Mouse (Mus musculus): ENCODE data around the gene 4930415O20Rik. TPM values are rescaled to one million over a fixed set of nuclear protein-coding genes. Genes with fewer than 3 reads are reported as not detected.

Gene 4930415O20Rik
- polyA plus RNA-seq, 1 experiment from 2014 or later: not detected

- Histone ChIP-seq H3K4me2 (peak overlapping the region; percentile 81), H3K27ac (ENCODE audit: poor library complexity, severe bottlenecking) (no peak overlapping the region), H3K36me3 (no peaks in the 10 kb centered on the region), H3K27me3 (replicated peaks) (peaks cover 76% of the 10 kb centered on the region), H3K4me1 (replicated peaks) (peaks cover 57% of the 10 kb centered on the region), H3K9me3 (replicated peaks) (no peaks in the 10 kb centered on the region), H3K9ac (peak overlapping the region; percentile 55), H3K4me3 (peak overlapping the region; percentile 76)
- peak; percentile 46; the same call in 1 of the 2 replicates for ATAC-seq (ENCODE audit: insufficient number of reproducible peaks, low FRiP score)
- WGBS: under 1% methylated on average over 25 of the region's 25 CpGs
Measured at GRCm38 (mm10) chr15:98632107-98632744, 61.4 kb downstream of the 4930415O20Rik start.

GRCm38 (mm10) chr15:98632921-98633320 is 62.1 kb downstream of the 4930415O20Rik start:
- Histone ChIP-seq H3K27ac (ENCODE audit: poor library complexity, severe bottlenecking) (no peak overlapping the region), H3K9ac (no peak overlapping the region), H3K4me2 (peak overlapping the region; percentile 81), H3K4me1 (replicated peaks) (peaks cover 57% of the 10 kb centered on the region), H3K4me3 (peak overlapping the region; percentile 76), H3K9me3 (replicated peaks) (no peaks in the 10 kb centered on the region), H3K27me3 (replicated peaks) (peaks cover 80% of the 10 kb centered on the region), H3K36me3 (no peaks in the 10 kb centered on the region)
- WGBS: 5% methylated on average over 4 of the region's 4 CpGs
- ATAC-seq (ENCODE audit: insufficient number of reproducible peaks, low FRiP score): no peak

- H3K4me2 ChIP-seq: peak overlapping the region; percentile 81
- no peaks in the 10 kb centered on the region for H3K36me3 ChIP-seq
- H3K9ac ChIP-seq: peak overlapping the region; percentile 80
- H3K9me3 ChIP-seq (replicated peaks): no peaks in the 10 kb centered on the region
- peak overlapping the region; percentile 76 for H3K4me3 ChIP-seq
- peaks cover 76% of the 10 kb centered on the region for H3K27me3 ChIP-seq (replicated peaks)
- 2% methylated on average over 25 of the region's 25 CpGs for WGBS
- no peak overlapping the region for H3K27ac ChIP-seq (ENCODE audit: poor library complexity, severe bottlenecking)
- no peak for ATAC-seq (ENCODE audit: insufficient number of reproducible peaks, low FRiP score)
- H3K4me1 ChIP-seq (replicated peaks): peaks cover 51% of the 10 kb centered on the region
Measured at GRCm38 (mm10) chr15:98633822-98634470, 63.1 kb downstream of the 4930415O20Rik start.

- Histone ChIP-seq H3K36me3 (no peaks in the 10 kb centered on the region), H3K4me1 (replicated peaks) (peaks cover 45% of the 10 kb centered on the region), H3K4me2 (peak overlapping the region; percentile 81), H3K9ac (peak overlapping the region; percentile 80), H3K27ac (ENCODE audit: poor library complexity, severe bottlenecking) (no peak overlapping the region; the same call in 1 of the 2 replicates), H3K27me3 (replicated peaks) (peaks cover 78% of the 10 kb centered on the region), H3K4me3 (peak overlapping the region; percentile 76), H3K9me3 (replicated peaks) (no peaks in the 10 kb centered on the region)
- peak; percentile 54 for ATAC-seq (ENCODE audit: insufficient number of reproducible peaks, low FRiP score)
- 1% methylated on average over 52 of the region's 65 CpGs for WGBS
Measured at GRCm38 (mm10) chr15:98634541-98635081, 63.8 kb downstream of the 4930415O20Rik start.

GRCm38 (mm10) chr15:98635291-98635841 is 64.6 kb downstream of the 4930415O20Rik start:
- H3K27ac ChIP-seq (ENCODE audit: poor library complexity, severe bottlenecking): no peak overlapping the region
- H3K27me3 ChIP-seq (replicated peaks): peaks cover 74% of the 10 kb centered on the region
- 2% methylated on average over 21 of the region's 21 CpGs for WGBS

GRCm38 (mm10) chr15:98636517-98636916 is 65.7 kb downstream of the 4930415O20Rik start:
- Histone ChIP-seq H3K27me3 (replicated peaks) (peaks cover 62% of the 10 kb centered on the region), H3K4me3 (no peak overlapping the region), H3K27ac (ENCODE audit: poor library complexity, severe bottlenecking) (no peak overlapping the region), H3K9me3 (replicated peaks) (no peaks in the 10 kb centered on the region), H3K36me3 (peaks cover 9% of the 10 kb centered on the region; the same call in 1 of the 2 replicates), H3K4me2 (peak overlapping the region; percentile 81; the same call in 1 of the 2 replicates), H3K9ac (no peak overlapping the region), H3K4me1 (replicated peaks) (peaks cover 41% of the 10 kb centered on the region)
- ATAC-seq (ENCODE audit: insufficient number of reproducible peaks, low FRiP score): no peak
- 51% methylated on average over 5 of the region's 5 CpGs for WGBS

More at GRCm38 (mm10) chr15:98635291-98635841, 64.6 kb downstream of the 4930415O20Rik start:
- H3K9me3 ChIP-seq (replicated peaks): no peaks in the 10 kb centered on the region
- H3K9ac ChIP-seq: peak overlapping the region; percentile 80
- ATAC-seq (ENCODE audit: insufficient number of reproducible peaks, low FRiP score): no peak
- peak overlapping the region; percentile 76 for H3K4me3 ChIP-seq
- peaks cover 44% of the 10 kb centered on the region for H3K4me1 ChIP-seq (replicated peaks)
- 0 out of 2 replicates have a peak, but pooled peaks cover 2% of the 10 kb centered on the region for H3K36me3 ChIP-seq
- H3K4me2 ChIP-seq: peak overlapping the region; percentile 81

GRCm38 (mm10) chr15:98637155-98637554 is 66.4 kb downstream of the 4930415O20Rik start:
- Histone ChIP-seq H3K9me3 (replicated peaks) (no peaks in the 10 kb centered on the region), H3K9ac (no peak overlapping the region), H3K4me3 (no peak overlapping the region), H3K27me3 (replicated peaks) (peaks cover 57% of the 10 kb centered on the region), H3K27ac (ENCODE audit: poor library complexity, severe bottlenecking) (no peak overlapping the region), H3K4me1 (replicated peaks) (peaks cover 35% of the 10 kb centered on the region), H3K36me3 (peaks cover 15% of the 10 kb centered on the region), H3K4me2 (no peak overlapping the region)
- ATAC-seq (ENCODE audit: insufficient number of reproducible peaks, low FRiP score): no peak
- WGBS: 60% methylated on average over 3 of the region's 3 CpGs

Other genes starting within 250 kb of the 4930415O20Rik start
- not detected in 2 replicates for gene Olfr284, start 230.0 kb upstream of the 4930415O20Rik start, polyA plus RNA-seq (2016; fragmentation: Nextera tagmentation; extraction: Ambion mirVana)
- gene Olfr283, start 190.1 kb upstream of the 4930415O20Rik start, polyA plus RNA-seq (2016; fragmentation: Nextera tagmentation; extraction: Ambion mirVana): not detected in 2 replicates
- not detected in 2 replicates for gene Olfr282, start 139.8 kb upstream of the 4930415O20Rik start, polyA plus RNA-seq (2016; fragmentation: Nextera tagmentation; extraction: Ambion mirVana)
- not detected in 2 replicates for gene Olfr281, start 118.4 kb upstream of the 4930415O20Rik start, polyA plus RNA-seq (2016; fragmentation: Nextera tagmentation; extraction: Ambion mirVana)
- not detected in 2 replicates for gene OR5BS1P, start 101.1 kb upstream of the 4930415O20Rik start, polyA plus RNA-seq (2016; fragmentation: Nextera tagmentation; extraction: Ambion mirVana)
- gene Lalba, start 88.3 kb upstream of the 4930415O20Rik start, polyA plus RNA-seq (2016; fragmentation: Nextera tagmentation; extraction: Ambion mirVana): not detected in 2 replicates
- gene Olfr279, start 78.6 kb upstream of the 4930415O20Rik start, polyA plus RNA-seq (2016; fragmentation: Nextera tagmentation; extraction: Ambion mirVana): not detected in 2 replicates
- gene Kansl2, start 36.7 kb upstream of the 4930415O20Rik start, polyA plus RNA-seq (2016; fragmentation: Nextera tagmentation; extraction: Ambion mirVana): 95.9 and 99.7 TPM in 2 replicates
- 37.9 and 39.5 TPM in 2 replicates for gene Ccnt1, start 81 bp upstream of the 4930415O20Rik start, polyA plus RNA-seq (2016; fragmentation: Nextera tagmentation; extraction: Ambion mirVana)
- 46.7 and 46.8 TPM in 2 replicates for gene Adcy6, start 39.1 kb downstream of the 4930415O20Rik start, polyA plus RNA-seq (2016; fragmentation: Nextera tagmentation; extraction: Ambion mirVana)
- 9.5 and 10.3 TPM in 2 replicates for gene Cacnb3, start 59.8 kb downstream of the 4930415O20Rik start, polyA plus RNA-seq (2016; fragmentation: Nextera tagmentation; extraction: Ambion mirVana)
- 15.0 and 16.4 TPM in 2 replicates for gene Ddx23, start 91.9 kb downstream of the 4930415O20Rik start, polyA plus RNA-seq (2016; fragmentation: Nextera tagmentation; extraction: Ambion mirVana)
- gene Rnd1, start 106.5 kb downstream of the 4930415O20Rik start, polyA plus RNA-seq (2016; fragmentation: Nextera tagmentation; extraction: Ambion mirVana): 0.91 and 1.1 TPM in 2 replicates
- gene Ccdc65, start 137.2 kb downstream of the 4930415O20Rik start, polyA plus RNA-seq (2016; fragmentation: Nextera tagmentation; extraction: Ambion mirVana): 0.33 and 0.62 TPM in 2 replicates
- 13.2 and 17.8 TPM in 2 replicates for gene Fkbp11, start 157.2 kb downstream of the 4930415O20Rik start, polyA plus RNA-seq (2016; fragmentation: Nextera tagmentation; extraction: Ambion mirVana)
- gene Arf3, start 192.2 kb downstream of the 4930415O20Rik start, polyA plus RNA-seq (2016; fragmentation: Nextera tagmentation; extraction: Ambion mirVana): 46.3 and 46.9 TPM in 2 replicates
- gene Wnt10b, start 207.1 kb downstream of the 4930415O20Rik start, polyA plus RNA-seq (2016; fragmentation: Nextera tagmentation; extraction: Ambion mirVana): not detected in 2 replicates
- gene Wnt1, start 218.9 kb downstream of the 4930415O20Rik start, polyA plus RNA-seq (2016; fragmentation: Nextera tagmentation; extraction: Ambion mirVana): not detected in 2 replicates
- gene Ddn, start 238.5 kb downstream of the 4930415O20Rik start, polyA plus RNA-seq (2016; fragmentation: Nextera tagmentation; extraction: Ambion mirVana): 0.04 and 0.14 TPM in 2 replicates

Measured in heart, embryonic 12.5 days (tissue).